Mouse (Mus musculus): ENCODE measurements at regions not wholly inside any gene's neighbourhood (a gene's known extent, or its start where the extent isn't known, plus 50 kb on each side); places are given as distances from the start of the nearest gene placed in this dataset.
A peak's percentile ranks its signal among the peaks of the same experiment; 100 is the strongest.

DNA sequence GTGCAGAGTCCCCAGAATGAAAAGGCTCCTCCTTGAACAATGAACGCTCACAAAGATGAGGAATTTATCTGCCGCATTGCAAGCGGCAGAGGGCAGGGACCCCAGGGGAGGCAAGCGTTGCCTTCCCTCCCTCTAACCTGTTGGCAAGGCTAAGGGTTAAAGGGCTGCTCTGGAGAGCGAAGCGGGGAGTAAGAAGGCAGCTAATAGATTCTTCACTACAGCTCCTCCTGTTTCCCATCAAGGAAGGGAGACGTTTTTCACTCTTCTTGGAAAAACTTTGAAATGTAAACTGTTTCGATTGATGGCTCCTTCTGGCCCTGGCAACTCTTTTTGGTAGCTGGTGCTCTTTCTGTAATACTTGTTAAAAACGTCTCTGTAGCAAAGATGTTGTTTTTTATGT is 162.9 kb downstream of the Cetn3 start:
- Histone ChIP-seq H3K9ac (replicated peaks) (0 out of 2 replicates have a peak overlapping the region, but pooled peaks have one; percentile 2), H3K27ac (no peak overlapping the region), H3K27me3 (no peaks in the 10 kb centered on the region), H3K9me3 (no peaks in the 10 kb centered on the region), H3K36me3 (no peaks in the 10 kb centered on the region), H3K4me3 (replicated peaks) (peak overlapping the region; percentile 23; the same call in 1 of the 2 replicates), H3K4me2 (peak overlapping the region; percentile 51), H3K4me1 (replicated peaks) (no peaks in the 10 kb centered on the region; the same call in 1 of the 2 replicates)
- no peak for ATAC-seq (ENCODE audit: insufficient number of reproducible peaks, insufficient read depth, low FRiP score, low TSS enrichment, low read depth)
- 9% methylated on average over 9 of the region's 9 CpGs for WGBS

DNA sequence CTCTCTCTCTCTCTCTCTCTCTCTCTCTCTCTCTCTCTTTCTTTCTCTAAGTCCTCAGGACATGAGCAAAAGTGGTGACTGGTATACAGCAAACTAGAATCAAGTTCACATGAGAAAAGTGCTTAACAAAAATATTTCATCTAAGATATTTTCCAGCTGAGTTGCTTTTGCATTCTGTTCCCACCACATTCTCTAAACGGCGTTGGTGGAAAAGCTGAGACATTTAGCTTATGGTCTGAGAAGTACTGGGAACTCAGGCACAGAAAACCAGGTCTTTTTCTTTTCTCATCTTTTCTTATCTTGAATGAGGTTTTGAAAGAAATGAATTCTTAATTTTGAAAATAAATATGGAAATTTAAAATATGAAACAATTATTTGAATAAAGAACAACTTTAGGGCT is 182.6 kb downstream of the Cetn3 start:
- Histone ChIP-seq H3K9ac (replicated peaks) (no peak overlapping the region), H3K9me3 (no peaks in the 10 kb centered on the region)
- ATAC-seq (ENCODE audit: insufficient number of reproducible peaks, insufficient read depth, low FRiP score, low TSS enrichment, low read depth): no peak

DNA sequence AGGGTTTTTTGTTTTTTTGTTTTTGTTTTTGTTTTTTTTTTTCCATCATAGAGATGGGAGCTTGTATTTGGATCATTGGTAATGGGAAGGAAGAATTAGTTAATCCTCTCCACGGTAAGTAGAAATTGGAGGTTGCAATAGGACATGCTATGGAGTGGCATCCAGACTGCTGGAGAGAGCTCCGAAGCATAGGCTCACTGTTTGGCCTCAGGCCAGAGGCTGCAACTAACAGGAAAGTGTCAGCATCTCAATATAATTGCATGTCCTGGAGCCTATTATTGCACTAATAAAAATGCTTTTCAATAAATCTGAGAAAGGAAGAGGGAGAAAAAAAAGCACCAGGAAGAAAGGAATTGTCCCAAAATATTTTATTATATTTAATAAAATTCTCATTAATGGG is 193.0 kb downstream of the Cetn3 start:
- Histone ChIP-seq H3K4me1 (replicated peaks) (no peaks in the 10 kb centered on the region), H3K36me3 (no peaks in the 10 kb centered on the region), H3K4me2 (no peak overlapping the region), H3K27me3 (no peaks in the 10 kb centered on the region), H3K9ac (replicated peaks) (no peak overlapping the region), H3K4me3 (replicated peaks) (no peak overlapping the region), H3K27ac (no peak overlapping the region), H3K9me3 (no peaks in the 10 kb centered on the region)
- WGBS: 59% methylated on average over 2 of the region's 2 CpGs
- ATAC-seq (ENCODE audit: insufficient number of reproducible peaks, insufficient read depth, low FRiP score, low TSS enrichment, low read depth): no peak

More for the DNA sequence above, 182.6 kb downstream of the Cetn3 start:
- 91% methylated on average over 2 of the region's 2 CpGs for WGBS
- Histone ChIP-seq H3K27me3 (no peaks in the 10 kb centered on the region), H3K4me3 (replicated peaks) (no peak overlapping the region), H3K4me1 (replicated peaks) (no peaks in the 10 kb centered on the region), H3K36me3 (no peaks in the 10 kb centered on the region), H3K4me2 (no peak overlapping the region), H3K27ac (no peak overlapping the region)

DNA sequence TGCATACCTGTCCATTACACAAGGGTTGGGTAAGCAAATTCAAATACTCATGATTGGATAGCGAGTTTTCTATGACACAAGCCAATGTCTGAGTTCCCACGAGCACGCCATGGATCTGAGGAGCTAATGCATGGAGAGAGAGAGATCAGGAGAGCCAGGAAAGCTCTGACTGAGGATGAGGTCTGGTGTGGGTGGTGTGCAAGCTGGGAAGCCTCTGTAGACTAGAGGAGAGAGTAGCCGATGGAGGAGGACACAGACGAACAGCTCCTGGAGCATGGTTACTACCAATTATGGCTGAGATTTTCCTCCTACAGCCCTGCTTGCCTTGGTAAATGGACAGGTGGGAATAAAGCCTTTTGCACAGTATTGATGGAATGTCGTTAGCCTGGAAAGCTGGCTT is 195.1 kb downstream of the Cetn3 start:
- no peaks in the 10 kb centered on the region for H3K9me3 ChIP-seq
- H3K27me3 ChIP-seq: no peaks in the 10 kb centered on the region
- no peaks in the 10 kb centered on the region for H3K4me1 ChIP-seq (replicated peaks)
- WGBS: 76% methylated on average over 6 of the region's 6 CpGs
- ATAC-seq (ENCODE audit: insufficient number of reproducible peaks, insufficient read depth, low FRiP score, low TSS enrichment, low read depth): no peak
- no peaks in the 10 kb centered on the region for H3K36me3 ChIP-seq
- no peak overlapping the region for H3K27ac ChIP-seq
- H3K4me3 ChIP-seq (replicated peaks): no peak overlapping the region
- no peak overlapping the region for H3K9ac ChIP-seq (replicated peaks)
- H3K4me2 ChIP-seq: no peak overlapping the region

GRCm38 (mm10) chr13:81979289-81979688 is 196.4 kb downstream of the Cetn3 start:
- H3K9ac ChIP-seq (replicated peaks): no peak overlapping the region
- ATAC-seq (ENCODE audit: insufficient number of reproducible peaks, insufficient read depth, low FRiP score, low TSS enrichment, low read depth): no peak
- H3K4me3 ChIP-seq (replicated peaks): no peak overlapping the region
- no peak overlapping the region for H3K4me2 ChIP-seq
- H3K36me3 ChIP-seq: no peaks in the 10 kb centered on the region
- H3K4me1 ChIP-seq (replicated peaks): no peaks in the 10 kb centered on the region
- no peaks in the 10 kb centered on the region for H3K9me3 ChIP-seq
- H3K27ac ChIP-seq: no peak overlapping the region
- no peaks in the 10 kb centered on the region for H3K27me3 ChIP-seq

DNA sequence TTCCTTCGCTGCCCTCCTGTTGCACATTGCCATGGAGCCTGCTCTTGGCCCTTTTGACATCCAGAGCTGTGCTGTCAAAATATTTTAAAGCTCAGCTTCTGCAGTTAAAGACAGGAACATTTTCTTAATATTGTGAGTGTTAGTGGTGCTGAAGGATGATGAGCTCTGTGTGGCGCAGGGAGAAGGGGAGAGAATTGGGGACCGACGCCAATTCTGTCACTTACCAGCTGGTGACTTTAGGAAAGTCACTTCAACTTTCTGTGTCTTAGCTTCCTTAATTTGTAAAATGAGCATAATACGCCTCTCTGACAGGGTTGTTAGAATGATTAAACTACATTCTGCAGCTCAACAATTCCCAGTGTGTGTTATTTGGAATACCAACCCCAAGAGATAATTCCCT is 197.2 kb downstream of the Cetn3 start:
- ATAC-seq (ENCODE audit: insufficient number of reproducible peaks, insufficient read depth, low FRiP score, low TSS enrichment, low read depth): no peak

GRCm38 (mm10) chr13:81982491-81982890 is 199.6 kb downstream of the Cetn3 start:
- 36% methylated on average over 2 of the region's 2 CpGs for WGBS
- no peak for ATAC-seq (ENCODE audit: insufficient number of reproducible peaks, insufficient read depth, low FRiP score, low TSS enrichment, low read depth)
- Histone ChIP-seq H3K4me3 (replicated peaks) (no peak overlapping the region), H3K9me3 (no peaks in the 10 kb centered on the region), H3K27me3 (no peaks in the 10 kb centered on the region), H3K4me2 (no peak overlapping the region), H3K36me3 (no peaks in the 10 kb centered on the region), H3K4me1 (replicated peaks) (no peaks in the 10 kb centered on the region), H3K9ac (replicated peaks) (no peak overlapping the region), H3K27ac (no peak overlapping the region)

More for the DNA sequence above, 197.2 kb downstream of the Cetn3 start:
- Histone ChIP-seq H3K36me3 (no peaks in the 10 kb centered on the region), H3K27ac (no peak overlapping the region), H3K4me1 (replicated peaks) (no peaks in the 10 kb centered on the region), H3K27me3 (no peaks in the 10 kb centered on the region), H3K4me2 (no peak overlapping the region), H3K9me3 (no peaks in the 10 kb centered on the region), H3K9ac (replicated peaks) (no peak overlapping the region), H3K4me3 (replicated peaks) (no peak overlapping the region)
- WGBS: 87% methylated on average over 5 of the region's 5 CpGs

DNA sequence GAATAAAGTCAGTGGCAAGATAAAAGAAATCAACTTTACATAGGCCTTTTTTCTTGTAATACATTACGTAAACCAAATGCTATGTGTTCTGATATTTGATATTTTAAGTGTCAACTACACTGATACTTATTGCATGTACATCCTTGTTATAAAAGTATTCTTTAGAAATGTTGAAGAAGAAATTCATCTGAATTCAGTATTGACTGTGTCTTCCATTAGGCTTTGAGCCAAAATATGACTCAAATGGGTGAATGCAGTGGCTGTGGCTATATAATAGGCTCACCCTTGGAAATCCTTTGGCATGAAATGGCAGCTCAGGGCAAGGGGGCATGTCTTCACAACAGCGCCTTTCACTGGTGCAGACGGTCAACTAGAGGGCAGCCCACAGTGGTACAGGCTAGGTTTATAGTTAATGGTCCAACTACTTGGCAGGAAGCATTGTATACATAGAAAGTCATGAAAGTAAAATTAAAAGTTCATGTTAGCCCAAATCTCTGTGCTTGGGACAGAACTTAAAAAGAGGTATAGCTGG is 217.9 kb downstream of the Cetn3 start:
- no peaks in the 10 kb centered on the region for H3K4me1 ChIP-seq (replicated peaks)
- H3K4me3 ChIP-seq (replicated peaks): no peak overlapping the region
- H3K9ac ChIP-seq (replicated peaks): no peak overlapping the region
- no peak for ATAC-seq (ENCODE audit: insufficient number of reproducible peaks, insufficient read depth, low FRiP score, low TSS enrichment, low read depth)
- H3K36me3 ChIP-seq: no peaks in the 10 kb centered on the region
- no peak overlapping the region for H3K4me2 ChIP-seq
- H3K27ac ChIP-seq: no peak overlapping the region
- H3K9me3 ChIP-seq: no peaks in the 10 kb centered on the region
- 85% methylated on average over 3 of the region's 3 CpGs for WGBS
- no peaks in the 10 kb centered on the region for H3K27me3 ChIP-seq

- Histone ChIP-seq H3K4me3 (replicated peaks) (no peak overlapping the region), H3K27ac (no peak overlapping the region), H3K27me3 (no peaks in the 10 kb centered on the region), H3K9ac (replicated peaks) (no peak overlapping the region), H3K4me2 (no peak overlapping the region), H3K4me1 (replicated peaks) (no peaks in the 10 kb centered on the region), H3K9me3 (no peaks in the 10 kb centered on the region), H3K36me3 (no peaks in the 10 kb centered on the region)
- WGBS: 66% methylated on average over 7 of the region's 7 CpGs
- ATAC-seq (ENCODE audit: insufficient number of reproducible peaks, insufficient read depth, low FRiP score, low TSS enrichment, low read depth): no peak
Observed at GRCm38 (mm10) chr13:82005929-82006726, 223.3 kb downstream of the Cetn3 start.

- H3K36me3 ChIP-seq: no peaks in the 10 kb centered on the region
- H3K4me2 ChIP-seq: no peak overlapping the region
- ATAC-seq (ENCODE audit: insufficient number of reproducible peaks, insufficient read depth, low FRiP score, low TSS enrichment, low read depth): no peak
- H3K27ac ChIP-seq: no peak overlapping the region
- H3K9me3 ChIP-seq: no peaks in the 10 kb centered on the region
- H3K9ac ChIP-seq (replicated peaks): no peak overlapping the region
- no peaks in the 10 kb centered on the region for H3K4me1 ChIP-seq (replicated peaks)
- H3K4me3 ChIP-seq (replicated peaks): no peak overlapping the region
- H3K27me3 ChIP-seq: no peaks in the 10 kb centered on the region
Observed at GRCm38 (mm10) chr13:82007222-82007621, 224.3 kb downstream of the Cetn3 start.

DNA sequence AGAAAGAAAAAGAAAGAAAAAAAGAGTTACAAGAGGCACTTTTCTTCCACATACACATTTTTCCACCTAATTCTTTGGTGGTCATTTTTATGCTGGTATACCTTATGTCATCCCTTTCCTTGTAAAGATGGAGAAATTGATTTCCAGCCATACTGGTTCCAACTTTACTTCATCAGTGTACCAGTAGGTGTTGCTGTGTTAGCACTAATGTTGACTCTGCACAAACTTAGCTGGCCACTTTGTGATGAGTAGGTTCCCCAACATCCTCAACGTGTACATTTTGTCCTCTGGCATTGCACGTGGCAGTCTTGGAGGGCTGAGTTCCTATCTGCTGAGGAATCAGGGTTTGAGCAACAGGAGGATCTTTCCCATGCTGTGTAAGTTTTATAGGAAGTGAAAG is 256.7 kb downstream of the Cetn3 start:
- ATAC-seq (ENCODE audit: insufficient number of reproducible peaks, insufficient read depth, low FRiP score, low TSS enrichment, low read depth): no peak
- H3K4me1 ChIP-seq (replicated peaks): no peaks in the 10 kb centered on the region
- 50% methylated on average over 2 of the region's 2 CpGs for WGBS
- no peaks in the 10 kb centered on the region for H3K9me3 ChIP-seq
- H3K27me3 ChIP-seq: no peaks in the 10 kb centered on the region
- H3K4me2 ChIP-seq: no peak overlapping the region
- H3K9ac ChIP-seq (replicated peaks): no peak overlapping the region
- H3K36me3 ChIP-seq: no peaks in the 10 kb centered on the region
- no peak overlapping the region for H3K4me3 ChIP-seq (replicated peaks)
- H3K27ac ChIP-seq: no peak overlapping the region
